Mouse (Mus musculus) MEL (cell line): ENCODE results near the gene Sap30l. TPM values are rescaled to one million over a fixed set of nuclear protein-coding genes. Genes with fewer than 3 reads are reported as not detected.

ENCODE experiments used
- DNase-seq: peaks from one replicate; pipeline ENCODE4 v3.0.0; 2011; ENCODE audit warnings: low read depth, low spot score
- H3K27ac ChIP-seq: 2 replicates; pipeline ENCODE4 v1.5.1; 2012; ENCODE audit warnings: low read depth, mild to moderate bottlenecking, control low read depth, low read length, moderate library complexity; ENCODE audit not compliant: control insufficient read depth
- H3K27me3 ChIP-seq, 2 experiments: fragments of 150-350 bp in 1 of 2; sonication (generic) in 1 of 2; 2 replicates each; pipeline ENCODE4 v1.6.1; 2012; ENCODE audit warnings: low read length in 2 of 2, mild to moderate bottlenecking in 2 of 2, improper control_type of control experiment in 1 of 2, moderate library complexity in 1 of 2; ENCODE audit not compliant: insufficient read depth in 2 of 2, control insufficient read depth in 1 of 2
- H3K36me3 ChIP-seq, 2 experiments: 2 replicates each; pipeline ENCODE4 v1.6.1; 2012 to 2014; ENCODE audit warnings: low read length in 2 of 2, improper control_type of control experiment in 1 of 2, inconsistent platforms in 1 of 2, mild to moderate bottlenecking in 1 of 2; ENCODE audit not compliant: insufficient read depth in 2 of 2, control insufficient read depth in 1 of 2
- H3K4me1 ChIP-seq, 2 experiments: fragments of 150-350 bp in 1 of 2; sonication (generic) in 1 of 2; 2 replicates each; pipeline ENCODE4 v1.6.1; 2012; ENCODE audit warnings: low read length in 2 of 2, improper control_type of control experiment in 1 of 2, mild to moderate bottlenecking in 1 of 2; ENCODE audit not compliant: insufficient read depth in 2 of 2, control insufficient read depth in 1 of 2
- H3K4me3 ChIP-seq, 2 experiments: fragments of 150-350 bp in 1 of 2; sonication (generic) in 1 of 2; 2 replicates each; pipeline ENCODE4 v1.5.1; 2012; ENCODE audit warnings: low read depth in 2 of 2, low read length in 2 of 2, mild to moderate bottlenecking in 2 of 2, moderate library complexity in 2 of 2, control low read depth in 1 of 2, improper control_type of control experiment in 1 of 2; ENCODE audit not compliant: control insufficient read depth in 1 of 2, insufficient read depth in 1 of 2
- H3K79me2 ChIP-seq: 2 replicates; pipeline ENCODE4 v1.6.1; 2012; ENCODE audit warnings: mild to moderate bottlenecking, low read length, moderate library complexity; ENCODE audit not compliant: control insufficient read depth, poor library complexity, insufficient read depth
- H3K9ac ChIP-seq: 2 replicates; pipeline ENCODE4 v1.6.1; 2012; ENCODE audit warnings: low read depth, mild to moderate bottlenecking, control low read depth, low read length, moderate library complexity; ENCODE audit not compliant: control insufficient read depth, poor library complexity, severe bottlenecking
- H3K9me3 ChIP-seq: fragments of 150-350 bp; sonication (generic); replicated peaks from 2 replicates; pipeline ENCODE4 v1.6.1; 2012; ENCODE audit warnings: mild to moderate bottlenecking, low read length, improper control_type of control experiment, moderate library complexity; ENCODE audit not compliant: insufficient read depth
- CHD2 ChIP-seq: IDR thresholded peaks from 2 replicates; pipeline ENCODE4 v1.6.1; 2011; ENCODE audit warnings: low read length, improper control_type of control experiment
- CTCF ChIP-seq, 3 experiments: IDR thresholded peaks in 2 of 3; conservative IDR thresholded peaks in 1 of 3; 2 replicates each; pipeline ENCODE4 v1.5.1; 2011 to 2012; ENCODE audit warnings: low read length in 3 of 3, low read depth in 2 of 3, mild to moderate bottlenecking in 2 of 3, improper control_type of control experiment in 1 of 3, inconsistent platforms in 1 of 3, mixed read lengths in 1 of 3, moderate library complexity in 1 of 3; ENCODE audit not compliant: control insufficient read depth in 1 of 3, insufficient read depth in 1 of 3, poor library complexity in 1 of 3, severe bottlenecking in 1 of 3
- ELF1 ChIP-seq: IDR thresholded peaks from 2 replicates; pipeline ENCODE4 v1.6.1; 2014; ENCODE audit warnings: low read depth, mild to moderate bottlenecking, inconsistent platforms, low read length, improper control_type of control experiment, moderate library complexity
- EP300 ChIP-seq, 2 experiments: IDR thresholded peaks; 2 replicates each; pipeline ENCODE4 v1.6.1; 2011; ENCODE audit warnings: improper control_type of control experiment in 2 of 2, low read length in 2 of 2, low read depth in 1 of 2, mild to moderate bottlenecking in 1 of 2
- ETS1 ChIP-seq: IDR thresholded peaks from 2 replicates; pipeline ENCODE4 v1.6.1; 2012; ENCODE audit warnings: low read depth, mild to moderate bottlenecking, inconsistent platforms, low read length, improper control_type of control experiment, moderate library complexity
- GATA1 ChIP-seq: IDR thresholded peaks from 2 replicates; pipeline ENCODE4 v1.6.1; 2011; ENCODE audit warnings: low read depth, low read length, improper control_type of control experiment
- HCFC1 ChIP-seq: IDR thresholded peaks from 2 replicates; pipeline ENCODE4 v1.6.1; 2012; ENCODE audit warnings: low read depth, mild to moderate bottlenecking, inconsistent platforms, low read length, improper control_type of control experiment, moderate library complexity
- KAT2A ChIP-seq: conservative IDR thresholded peaks from 2 replicates; pipeline ENCODE4 v1.6.1; 2012; ENCODE audit warnings: low read depth, low read length, improper control_type of control experiment, inconsistent platforms
- MAFK ChIP-seq: IDR thresholded peaks from 2 replicates; pipeline ENCODE4 v1.6.1; 2011; ENCODE audit warnings: low read depth, mild to moderate bottlenecking, low read length, improper control_type of control experiment, borderline replicate concordance
- MAZ ChIP-seq: IDR thresholded peaks from 2 replicates; pipeline ENCODE4 v1.6.1; 2012; ENCODE audit warnings: low read depth, mild to moderate bottlenecking, inconsistent platforms, low read length, improper control_type of control experiment
- MXI1 ChIP-seq: IDR thresholded peaks from 2 replicates; pipeline ENCODE4 v1.6.1; 2011; ENCODE audit warnings: mild to moderate bottlenecking, low read depth, low read length, improper control_type of control experiment
- MYB ChIP-seq: IDR thresholded peaks from 2 replicates; pipeline ENCODE4 v1.6.1; 2011; ENCODE audit warnings: mild to moderate bottlenecking, low read depth, low read length, improper control_type of control experiment
- MYC ChIP-seq: IDR thresholded peaks from 2 replicates; pipeline ENCODE4 v1.6.1; 2011; ENCODE audit warnings: low read depth, mild to moderate bottlenecking, low read length, improper control_type of control experiment, moderate library complexity
- NELFE ChIP-seq: IDR thresholded peaks from 2 replicates; pipeline ENCODE4 v1.6.1; 2011; ENCODE audit warnings: low read depth, low read length, improper control_type of control experiment
- NRF1 ChIP-seq: IDR thresholded peaks from 2 replicates; pipeline ENCODE4 v1.6.1; 2014; ENCODE audit warnings: low read depth, mild to moderate bottlenecking, inconsistent platforms, low read length, improper control_type of control experiment, moderate library complexity; ENCODE audit not compliant: poor library complexity, insufficient read depth, severe bottlenecking
- POLR2AphosphoS2 ChIP-seq: IDR thresholded peaks from 2 replicates; pipeline ENCODE4 v1.6.1; 2011; ENCODE audit warnings: low read length, improper control_type of control experiment
- POLR2AphosphoS5 ChIP-seq: IDR thresholded peaks from 2 replicates; pipeline ENCODE4 v1.6.1; 2012; ENCODE audit warnings: low read depth, borderline replicate concordance, mild to moderate bottlenecking, inconsistent platforms, low read length, moderate library complexity, mixed read lengths
- RAD21 ChIP-seq: IDR thresholded peaks from 2 replicates; pipeline ENCODE4 v1.6.1; 2011; ENCODE audit warnings: mild to moderate bottlenecking, low read depth, low read length, improper control_type of control experiment
- TAL1 ChIP-seq: IDR thresholded peaks from 2 replicates; pipeline ENCODE4 v1.6.1; 2012; ENCODE audit warnings: mild to moderate bottlenecking, inconsistent platforms, low read length, moderate library complexity, mixed read lengths
- TCF12 ChIP-seq: IDR thresholded peaks from 2 replicates; pipeline ENCODE4 v1.6.1; 2014; ENCODE audit warnings: low read depth, mild to moderate bottlenecking, inconsistent platforms, low read length, improper control_type of control experiment, moderate library complexity
- UBTF ChIP-seq: IDR thresholded peaks from 2 replicates; pipeline ENCODE4 v1.6.1; 2012; ENCODE audit warnings: low read depth, mild to moderate bottlenecking, inconsistent platforms, low read length, improper control_type of control experiment, moderate library complexity, borderline replicate concordance; ENCODE audit not compliant: insufficient read depth
- USF1 ChIP-seq: IDR thresholded peaks from 2 replicates; pipeline ENCODE4 v1.6.1; 2014; ENCODE audit warnings: low read depth, mild to moderate bottlenecking, inconsistent platforms, low read length, improper control_type of control experiment, moderate library complexity
- ZC3H11A ChIP-seq: IDR thresholded peaks from 2 replicates; pipeline ENCODE4 v1.6.1; 2012; ENCODE audit warnings: low read depth, mild to moderate bottlenecking, inconsistent platforms, low read length, improper control_type of control experiment
- ZKSCAN1 ChIP-seq: IDR thresholded peaks from 2 replicates; pipeline ENCODE4 v1.6.1; 2012; ENCODE audit warnings: low read depth, mild to moderate bottlenecking, inconsistent platforms, low read length, improper control_type of control experiment, moderate library complexity
- polyA plus RNA-seq, 2 experiments: library from polyadenylated mRNA; stranded (reverse) in 1 of 2; unstranded in 1 of 2; fragments of >175 nt in 1 of 2; fragments of >200 nt in 1 of 2; gene quantifications; 2 replicates each; pipeline versions ENCODE4 v1.2.1 to v1.2.4; 2012; ENCODE audit warnings: low replicate concordance in 2 of 2, low read depth in 1 of 2; ENCODE audit not compliant: insufficient read length in 2 of 2, insufficient read depth in 1 of 2, missing spikeins in 1 of 2
- total RNA-seq: library from RNA; depleted of rRNA; stranded (reverse); fragments of 300-350 nt; gene quantifications from 2 replicates; pipeline ENCODE4 v1.2.3, GENCODE M21; 2012

Gene Sap30l
- total and polyA plus RNA-seq, 3 experiments = 40.2 to 52.5 TPM; not detected in 1

- Histone ChIP-seq H3K9ac (no peak overlapping the region), H3K79me2 (no peaks in the 10 kb centered on the region), H3K4me3 (no peak overlapping the region), H3K27me3 (peaks cover 0 to 2% of the 10 kb centered on the region in 2 experiments; a peak in 1 of 4 replicates), H3K4me1 (peaks cover 0 to 2% of the 10 kb centered on the region in 2 experiments; a peak in 1 of 4 replicates), H3K9me3 (no peaks in the 10 kb centered on the region), H3K36me3 (peaks cover 0 to 2% of the 10 kb centered on the region in 2 experiments; a peak in 1 of 4 replicates), H3K27ac (no peak overlapping the region)
- TF ChIP-seq MAZ = no peak
- no peak for TF ChIP-seq CHD2
- no peak for TF ChIP-seq ZC3H11A
- no peak for TF ChIP-seq HCFC1
- no peak for TF ChIP-seq NELFE
- no peak for TF ChIP-seq EP300 (IDR thresholded peaks at IDR 0.05; ENCODE audit: low read depth in 1 of 2, low read length in 2 of 2)
- no peak for TF ChIP-seq POLR2AphosphoS2
- TF ChIP-seq KAT2A = no peak
- no peak for TF ChIP-seq CTCF (IDR thresholded peaks at IDR 0.05 in 2 of 3, conservative IDR thresholded peaks at IDR 0.05 in 1 of 3; ENCODE audit: control insufficient read depth in 1 of 3, insufficient read depth in 1 of 3, low read depth in 2 of 3, low read length in 3 of 3, poor library complexity in 1 of 3, severe bottlenecking in 1 of 3)
- no peak for TF ChIP-seq TCF12
- TF ChIP-seq RAD21 = no peak
- TF ChIP-seq ELF1 = no peak
- DNase-seq = no peak
Measured at GRCm38 (mm10) chr11:57795086-57795485, 6.4 kb upstream of the Sap30l start.

GRCm38 (mm10) chr11:57797828-57798227 lies 3.6 kb upstream of the Sap30l start:
- Histone ChIP-seq H3K9me3 (no peaks in the 10 kb centered on the region), H3K27me3 (peaks cover 0 to 2% of the 10 kb centered on the region in 2 experiments; a peak in 1 of 4 replicates), H3K79me2 (peaks cover 16% of the 10 kb centered on the region), H3K36me3 (peaks cover 0 to 3% of the 10 kb centered on the region in 2 experiments; a peak in 2 of 4 replicates), H3K9ac (no peak overlapping the region), H3K27ac (no peak overlapping the region), H3K4me3 (no peak overlapping the region)
- no peak for DNase-seq
- TF ChIP-seq KAT2A = no peak
- TF ChIP-seq MAZ = no peak
- TF ChIP-seq NRF1 = no peak
- no peak for TF ChIP-seq CHD2
- no peak for TF ChIP-seq POLR2AphosphoS5
- TF ChIP-seq USF1 = no peak
- no peak for TF ChIP-seq ELF1
- TF ChIP-seq UBTF = no peak
- TF ChIP-seq EP300 (IDR thresholded peaks at IDR 0.05; ENCODE audit: low read depth in 1 of 2, low read length in 2 of 2) = no peak
- TF ChIP-seq MAFK = no peak
- TF ChIP-seq MYC = no peak
- TF ChIP-seq TAL1 = no peak
- no peak for TF ChIP-seq TCF12
- TF ChIP-seq ZKSCAN1 = no peak
- TF ChIP-seq MXI1 = no peak
- TF ChIP-seq MYB = no peak
- TF ChIP-seq GATA1 = no peak
- no peak for TF ChIP-seq HCFC1
- TF ChIP-seq ETS1 = no peak
- TF ChIP-seq, all 39 proteins: peak for 0
- H3K4me1 ChIP-seq = peaks cover 0 to 8% of the 10 kb centered on the region in 2 experiments; a peak in 2 of 4 replicates
